Mouse (Mus musculus): ENCODE data around the gene Cpne2. TPM values are rescaled to one million over a fixed set of nuclear protein-coding genes. Genes with fewer than 3 reads are reported as not detected.

The Cpne2 gene
- total and polyA plus RNA-seq, 3 experiments: 12.7 to 118 (median 29.3) TPM

DNA sequence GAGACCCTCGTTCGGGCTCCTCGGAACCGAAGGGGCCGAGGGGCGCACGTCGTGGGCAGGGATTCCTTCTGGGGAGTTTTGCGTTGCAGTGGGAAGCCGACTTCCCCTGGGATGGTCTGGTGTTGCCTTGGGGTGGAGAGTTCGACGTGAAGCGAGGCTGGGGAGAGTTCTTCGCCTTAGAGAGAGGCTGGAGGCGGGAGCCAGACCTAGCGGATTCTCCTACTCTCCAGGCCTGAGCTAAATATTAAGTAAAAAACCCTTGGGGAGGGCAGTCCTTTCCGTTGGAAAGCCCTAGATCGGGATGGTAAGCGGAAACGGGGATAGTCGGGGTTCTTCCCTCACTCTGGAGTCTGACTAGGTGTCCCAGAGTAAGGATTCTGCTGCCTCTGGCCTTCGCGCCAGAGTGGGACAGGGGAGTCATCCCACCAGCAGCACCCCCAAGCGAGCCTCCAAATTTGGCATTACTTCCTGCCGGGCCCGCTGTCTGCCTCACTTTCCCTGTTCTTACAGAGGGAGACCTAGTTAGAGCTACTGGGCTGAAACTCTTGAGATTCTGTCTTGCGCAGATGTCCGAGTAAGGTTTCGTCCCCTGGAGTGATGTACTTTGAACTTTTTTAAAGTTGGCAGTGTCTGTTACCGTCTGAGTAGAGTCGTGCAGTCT lies 69.8 kb downstream of the Cpne2 start:
- Histone ChIP-seq H3K4me1 (ENCODE audit: control insufficient read depth in 1 of 2, insufficient read depth in 2 of 2) (peaks cover 0 to 24% of the 10 kb centered on the region in 2 experiments; a peak in 2 of 4 replicates), H3K27ac (ENCODE audit: insufficient read depth, low read depth) (no peak overlapping the region), H3K9me3 (replicated peaks; ENCODE audit: low read length) (no peaks in the 10 kb centered on the region), H3K4me2 (ENCODE audit: insufficient read depth, low read depth, poor library complexity, severe bottlenecking) (peak overlapping the region; percentile 87), H3K9ac (ENCODE audit: insufficient read depth, low read depth) (peak overlapping the region; percentile 83), H3K36me3 (replicated peaks in 1 of 2; ENCODE audit: control insufficient read depth in 1 of 2, insufficient read depth in 1 of 2, low read length in 1 of 2) (peaks cover 0 to 9% of the 10 kb centered on the region in 2 experiments), H3K4me3 (replicated peaks in 1 of 3; ENCODE audit: low read depth in 2 of 3, low read length in 2 of 3, poor library complexity in 1 of 3) (peak overlapping the region; percentile 91 to 99 (median 99)), H3K79me2 (replicated peaks; ENCODE audit: control insufficient read depth, extremely low read depth, insufficient read depth, poor library complexity, severe bottlenecking) (peaks cover 43% of the 10 kb centered on the region), H3K27me3 (replicated peaks) (no peaks in the 10 kb centered on the region)
- dilution Hi-C loops (cut with MboI; ENCODE audit: extremely low pct_ligation_motif_present, extremely low pct_unique_long_range_greater_than_20kb, low sequenced_read_pairs): no loop called here
- in situ Hi-C loops (cut with MboI; ENCODE audit: low pct_ligation_motif_present, low pct_unique_long_range_greater_than_20kb, low sequenced_read_pairs): no loop called here
- TF ChIP-seq ZKSCAN1 (IDR thresholded peaks at IDR 0.05; ENCODE audit: borderline replicate concordance, low read depth, low read length) (no peak), MAFK (IDR thresholded peaks at IDR 0.05; ENCODE audit: insufficient replicate concordance, low read length) (no peak), SIN3A (IDR thresholded peaks at IDR 0.05; ENCODE audit: low read length) (peak; percentile 28; the same call in 1 of the 2 replicates)
- DNase-seq (ENCODE audit: extremely low read depth): peak; percentile 15

GRCm38 (mm10) chr8:94604030-94604429 lies 71.2 kb downstream of the Cpne2 start:
- Histone ChIP-seq H3K36me3 (replicated peaks in 1 of 2; ENCODE audit: control insufficient read depth in 1 of 2, insufficient read depth in 1 of 2, low read length in 1 of 2) (peaks cover 0 to 3% of the 10 kb centered on the region in 2 experiments), H3K9me3 (replicated peaks; ENCODE audit: low read length) (no peaks in the 10 kb centered on the region), H3K27me3 (replicated peaks) (no peaks in the 10 kb centered on the region), H3K79me2 (replicated peaks; ENCODE audit: control insufficient read depth, extremely low read depth, insufficient read depth, poor library complexity, severe bottlenecking) (peaks cover 31% of the 10 kb centered on the region), H3K4me3 (replicated peaks in 1 of 3; ENCODE audit: low read depth in 2 of 3, low read length in 2 of 3, poor library complexity in 1 of 3) (no peak overlapping the region), H3K4me1 (ENCODE audit: control insufficient read depth in 1 of 2, insufficient read depth in 2 of 2) (peaks cover 0 to 21% of the 10 kb centered on the region in 2 experiments; a peak in 2 of 4 replicates), H3K27ac (ENCODE audit: insufficient read depth, low read depth) (no peak overlapping the region), H3K9ac (ENCODE audit: insufficient read depth, low read depth) (no peak overlapping the region), H3K4me2 (ENCODE audit: insufficient read depth, low read depth, poor library complexity, severe bottlenecking) (no peak overlapping the region; the same call in 1 of the 2 replicates)
- no peak for DNase-seq (ENCODE audit: extremely low read depth)
- dilution Hi-C loops (cut with MboI; ENCODE audit: extremely low pct_ligation_motif_present, extremely low pct_unique_long_range_greater_than_20kb, low sequenced_read_pairs): no loop called here
- no peak for TF ChIP-seq SIN3A (IDR thresholded peaks at IDR 0.05; ENCODE audit: low read length)
- TF ChIP-seq MXI1 (IDR thresholded peaks at IDR 0.05; ENCODE audit: low read depth, low read length): no peak
- peak; percentile 91 for TF ChIP-seq MAFK (IDR thresholded peaks at IDR 0.05; ENCODE audit: insufficient replicate concordance, low read length)
- TF ChIP-seq NRF1 (IDR thresholded peaks at IDR 0.05; ENCODE audit: low read depth, low read length): no peak
- in situ Hi-C loops (cut with MboI; ENCODE audit: low pct_ligation_motif_present, low pct_unique_long_range_greater_than_20kb, low sequenced_read_pairs): no loop called here

GRCm38 (mm10) chr8:94607064-94607463 lies 74.3 kb downstream of the Cpne2 start:
- TF ChIP-seq SMC3 (IDR thresholded peaks at IDR 0.05; ENCODE audit: low read depth, low read length): peak; percentile 41
- peak; percentile 58 for TF ChIP-seq RAD21 (IDR thresholded peaks at IDR 0.05; ENCODE audit: low read depth, low read length)
- TF ChIP-seq KAT2A (IDR thresholded peaks at IDR 0.05; ENCODE audit: insufficient replicate concordance, low read length): no peak
- peak in 1 of 2 experiments; percentile 64; a peak in 2 of 4 replicates for TF ChIP-seq CTCF (conservative IDR thresholded peaks at IDR 0.05 in 1 of 2, IDR thresholded peaks at IDR 0.05 in 1 of 2; ENCODE audit: low read depth in 2 of 2, low read length in 2 of 2)
- no peak for TF ChIP-seq MAFK (IDR thresholded peaks at IDR 0.05; ENCODE audit: insufficient replicate concordance, low read length)
- no peak for TF ChIP-seq TCF12 (IDR thresholded peaks at IDR 0.05; ENCODE audit: low read depth, low read length)
- Histone ChIP-seq H3K4me3 (replicated peaks in 1 of 3; ENCODE audit: low read depth in 2 of 3, low read length in 2 of 3, poor library complexity in 1 of 3) (no peak overlapping the region), H3K36me3 (replicated peaks in 1 of 2; ENCODE audit: control insufficient read depth in 1 of 2, insufficient read depth in 1 of 2, low read length in 1 of 2) (peaks cover 0 to 3% of the 10 kb centered on the region in 2 experiments), H3K4me2 (ENCODE audit: insufficient read depth, low read depth, poor library complexity, severe bottlenecking) (no peak overlapping the region), H3K27me3 (replicated peaks) (no peaks in the 10 kb centered on the region), H3K4me1 (ENCODE audit: control insufficient read depth in 1 of 2, insufficient read depth in 2 of 2) (peaks cover 0 to 9% of the 10 kb centered on the region in 2 experiments; a peak in 1 of 4 replicates), H3K27ac (ENCODE audit: insufficient read depth, low read depth) (no peak overlapping the region), H3K9me3 (replicated peaks; ENCODE audit: low read length) (no peaks in the 10 kb centered on the region), H3K9ac (ENCODE audit: insufficient read depth, low read depth) (no peak overlapping the region), H3K79me2 (replicated peaks; ENCODE audit: control insufficient read depth, extremely low read depth, insufficient read depth, poor library complexity, severe bottlenecking) (peaks cover 10% of the 10 kb centered on the region)
- in situ Hi-C loops (cut with MboI; ENCODE audit: low pct_ligation_motif_present, low pct_unique_long_range_greater_than_20kb, low sequenced_read_pairs): no loop called here
- DNase-seq (ENCODE audit: extremely low read depth): no peak
- dilution Hi-C loops (cut with MboI; ENCODE audit: extremely low pct_ligation_motif_present, extremely low pct_unique_long_range_greater_than_20kb, low sequenced_read_pairs): no loop called here

Other genes starting within 250 kb of the Cpne2 start
- 0.17 and 0.21 TPM in 2 replicates for gene Slc12a3, start 203.8 kb upstream of the Cpne2 start, total RNA-seq (2012; rRNA removed)
- gene Slc12a3, start 203.8 kb upstream of the Cpne2 start, total RNA-seq (2014; rRNA removed): 0.08 TPM in 1 of 2 replicates, not detected in the other
- gene Slc12a3, start 203.8 kb upstream of the Cpne2 start, polyA plus RNA-seq (2012; ENCODE audit: insufficient read length, low read depth): 0.19 TPM in 1 of 2 replicates, not detected in the other
- gene Herpud1, start 146.6 kb upstream of the Cpne2 start, total RNA-seq (2012; rRNA removed): 172 and 206 TPM in 2 replicates
- 243 and 257 TPM in 2 replicates for gene Herpud1, start 146.6 kb upstream of the Cpne2 start, total RNA-seq (2014; rRNA removed)
- 116 and 124 TPM in 2 replicates for gene Herpud1, start 146.6 kb upstream of the Cpne2 start, polyA plus RNA-seq (2012; ENCODE audit: insufficient read length, low read depth)
- gene Nlrc5, start 98.6 kb upstream of the Cpne2 start, total RNA-seq (2012; rRNA removed): 58.6 and 73.0 TPM in 2 replicates
- 58.1 and 60.2 TPM in 2 replicates for gene Nlrc5, start 98.6 kb upstream of the Cpne2 start, total RNA-seq (2014; rRNA removed)
- 72.5 and 75.2 TPM in 2 replicates for gene Nlrc5, start 98.6 kb upstream of the Cpne2 start, polyA plus RNA-seq (2012; ENCODE audit: insufficient read length, low read depth)
- 17.5 and 18.0 TPM in 2 replicates for gene Rspry1, start 68.9 kb downstream of the Cpne2 start, total RNA-seq (2012; rRNA removed)
- 23.5 and 26.9 TPM in 2 replicates for gene Rspry1, start 68.9 kb downstream of the Cpne2 start, total RNA-seq (2014; rRNA removed)
- 11.4 and 13.4 TPM in 2 replicates for gene Rspry1, start 68.9 kb downstream of the Cpne2 start, polyA plus RNA-seq (2012; ENCODE audit: insufficient read length, low read depth)
- gene Fam192a, start 69.0 kb downstream of the Cpne2 start, total RNA-seq (2012; rRNA removed): 30.7 and 35.5 TPM in 2 replicates
- gene Fam192a, start 69.0 kb downstream of the Cpne2 start, total RNA-seq (2014; rRNA removed): 37.6 and 43.7 TPM in 2 replicates
- 80.3 and 95.6 TPM in 2 replicates for gene Fam192a, start 69.0 kb downstream of the Cpne2 start, polyA plus RNA-seq (2012; ENCODE audit: insufficient read length, low read depth)
- 24.8 and 29.4 TPM in 2 replicates for gene Arl2bp, start 133.6 kb downstream of the Cpne2 start, total RNA-seq (2012; rRNA removed)
- gene Arl2bp, start 133.6 kb downstream of the Cpne2 start, total RNA-seq (2014; rRNA removed): 71.2 and 85.1 TPM in 2 replicates
- 107 and 114 TPM in 2 replicates for gene Arl2bp, start 133.6 kb downstream of the Cpne2 start, polyA plus RNA-seq (2012; ENCODE audit: insufficient read length, low read depth)
- 25.9 and 29.5 TPM in 2 replicates for gene Pllp, start 163.3 kb downstream of the Cpne2 start, total RNA-seq (2012; rRNA removed)
- gene Pllp, start 163.3 kb downstream of the Cpne2 start, total RNA-seq (2014; rRNA removed): 5.1 and 5.3 TPM in 2 replicates
- 3.7 and 6.1 TPM in 2 replicates for gene Pllp, start 163.3 kb downstream of the Cpne2 start, polyA plus RNA-seq (2012; ENCODE audit: insufficient read length, low read depth)
- 1,648 and 3,114 TPM in 2 replicates for gene Ccl22, start 212.6 kb downstream of the Cpne2 start, total RNA-seq (2012; rRNA removed)
- 1,111 and 1,396 TPM in 2 replicates for gene Ccl22, start 212.6 kb downstream of the Cpne2 start, total RNA-seq (2014; rRNA removed)
- gene Ccl22, start 212.6 kb downstream of the Cpne2 start, polyA plus RNA-seq (2012; ENCODE audit: insufficient read length, low read depth): 4,019 and 4,546 TPM in 2 replicates
- 2.5 and 3.7 TPM in 2 replicates for gene Cx3cl1, start 239.0 kb downstream of the Cpne2 start, total RNA-seq (2012; rRNA removed)
- 0.19 TPM in 1 of 2 replicates, not detected in the other for gene Cx3cl1, start 239.0 kb downstream of the Cpne2 start, total RNA-seq (2014; rRNA removed)
- 4.2 and 4.6 TPM in 2 replicates for gene Cx3cl1, start 239.0 kb downstream of the Cpne2 start, polyA plus RNA-seq (2012; ENCODE audit: insufficient read length, low read depth)